ENCODE assay signal across 8 mouse cellular contexts in the genomic region with DNA sequence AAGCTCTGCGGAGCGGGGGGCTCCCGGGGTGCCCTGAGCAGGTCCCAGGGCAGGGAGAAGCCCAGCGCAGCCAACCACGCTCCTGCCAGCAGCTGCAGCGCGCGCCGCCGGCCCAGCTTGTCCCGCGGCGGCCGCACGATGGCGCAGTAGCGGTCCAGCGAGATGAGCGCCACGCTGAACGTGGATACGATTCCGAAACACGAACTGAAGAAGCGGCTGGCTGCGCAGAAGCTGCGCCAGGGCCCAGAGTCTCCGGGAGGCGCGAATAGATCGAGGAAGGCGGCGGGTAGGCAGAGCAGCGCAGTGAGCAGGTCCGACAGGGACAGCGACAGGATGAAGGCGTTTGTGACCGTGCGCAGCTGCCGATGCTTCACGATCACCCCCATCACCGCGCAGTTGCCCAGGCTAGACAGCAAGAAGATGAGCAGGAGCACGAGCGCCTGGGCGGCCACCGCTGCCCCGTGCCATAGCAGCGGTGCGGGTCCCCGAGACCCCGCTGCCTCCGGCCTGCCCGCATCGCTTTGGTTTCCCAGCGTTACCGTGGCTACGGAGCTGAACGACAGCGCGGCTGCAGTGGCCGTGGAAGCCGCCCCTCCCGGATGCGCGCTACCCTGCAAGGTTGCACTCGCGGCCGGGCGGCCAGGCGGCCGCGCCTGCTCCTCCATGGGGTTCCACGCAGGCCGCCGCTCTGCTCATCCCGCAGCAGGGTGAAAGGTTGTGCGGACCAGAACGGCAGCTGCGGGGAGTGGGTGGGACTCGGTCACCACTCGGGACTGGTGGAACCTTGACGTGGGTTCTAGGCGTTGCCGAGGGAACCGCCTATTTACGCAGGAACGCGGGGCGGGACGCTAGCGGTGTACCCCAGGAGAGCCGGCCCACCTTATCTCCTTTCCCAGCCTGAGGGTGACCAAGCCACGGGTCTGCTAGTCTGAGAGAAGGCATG. TPM values are rescaled to one million over a fixed set of nuclear protein-coding genes. Genes with fewer than 3 reads are reported as not detected.
DNase-seq lines count a peak whose midpoint lies in the region; ATAC-seq and TF ChIP-seq lines count a peak whose summit lies in the region.

A gene (minus strand): TSS at position 799 of the 943 bp plus-strand sequence.

- no peak for TF ChIP-seq EP300 in heart, adult 2 months (IDR thresholded peaks at IDR 0.05; ENCODE audit: insufficient read depth, low read depth, low read length)

- WGBS in embryonic facial prominence, embryonic 11.5 days: under 1% methylated on average over 93 of the region's 94 CpGs
- WGBS in heart, adult 2 months: 1% methylated on average over 94 of the region's 94 CpGs
- 2% methylated on average over 94 of the region's 94 CpGs for WGBS in kidney, adult 2 months
- WGBS in limb, embryonic 11.5 days: under 1% methylated on average over 94 of the region's 94 CpGs
- under 1% methylated on average over 94 of the region's 94 CpGs for WGBS in midbrain, embryonic 12.5 days

- TF ChIP-seq CTCF in heart, adult 2 months (IDR thresholded peaks at IDR 0.05): peak; percentile 96
- peak; percentile 75 for TF ChIP-seq CTCF in kidney, adult 2 months (conservative IDR thresholded peaks at IDR 0.05; ENCODE audit: insufficient read depth, insufficient read length, low read depth, low read length)

- no peaks in the 10 kb centered on the region for H3K9me3 ChIP-seq in embryonic facial prominence, embryonic 11.5 days (replicated peaks; ENCODE audit: control insufficient read depth, low read length)
- no peaks in the 10 kb centered on the region for H3K9me3 ChIP-seq in limb, embryonic 11.5 days (ENCODE audit: control insufficient read depth, low read length)
- no peaks in the 10 kb centered on the region for H3K9me3 ChIP-seq in midbrain, embryonic 12.5 days

- peaks cover 9% of the 10 kb centered on the region for H3K27me3 ChIP-seq in embryonic facial prominence, embryonic 11.5 days (ENCODE audit: control insufficient read depth, insufficient read depth, low read length)
- H3K27me3 ChIP-seq in heart, adult 2 months (ENCODE audit: control insufficient read depth, insufficient read depth, low read length): no peaks in the 10 kb centered on the region
- H3K27me3 ChIP-seq in kidney, adult 2 months (replicated peaks; ENCODE audit: control insufficient read depth, insufficient read depth, low read length): no peaks in the 10 kb centered on the region
- H3K27me3 ChIP-seq in limb, embryonic 11.5 days (ENCODE audit: control insufficient read depth, insufficient read depth, low read length): peaks cover 13% of the 10 kb centered on the region; the same call in 1 of the 2 replicates
- H3K27me3 ChIP-seq in midbrain, embryonic 12.5 days: peaks cover 38% of the 10 kb centered on the region

- H3K27ac ChIP-seq in embryonic facial prominence, embryonic 11.5 days (replicated peaks; ENCODE audit: low read depth, low read length): no peak within 1 kb of the TSS
- peak within 1 kb of the TSS; percentile 61; the same call in 1 of the 2 replicates for H3K27ac ChIP-seq in heart, adult 2 months
- H3K27ac ChIP-seq in kidney, adult 2 months (ENCODE audit: insufficient read depth, low read depth, low read length): no peak within 1 kb of the TSS
- H3K27ac ChIP-seq in limb, embryonic 11.5 days (replicated peaks; ENCODE audit: low read depth, low read length): no peak within 1 kb of the TSS
- H3K27ac ChIP-seq in midbrain, embryonic 12.5 days (replicated peaks): peak within 1 kb of the TSS; percentile 83

- no peaks in the 10 kb centered on the region for H3K36me3 ChIP-seq in embryonic facial prominence, embryonic 11.5 days (replicated peaks; ENCODE audit: control insufficient read depth, insufficient read depth, low read depth, low read length)
- no peaks in the 10 kb centered on the region for H3K36me3 ChIP-seq in heart, adult 2 months (ENCODE audit: control insufficient read depth, insufficient read depth, low read length)
- H3K36me3 ChIP-seq in kidney, adult 2 months (ENCODE audit: control insufficient read depth, insufficient read depth, low read length): peaks cover 2% of the 10 kb centered on the region
- H3K36me3 ChIP-seq in limb, embryonic 11.5 days (ENCODE audit: control insufficient read depth, insufficient read depth, low read length): no peaks in the 10 kb centered on the region
- 0 out of 2 replicates have a peak, but pooled peaks cover 4% of the 10 kb centered on the region for H3K36me3 ChIP-seq in midbrain, embryonic 12.5 days

- no peaks in the 10 kb centered on the region for H3K4me1 ChIP-seq in embryonic facial prominence, embryonic 11.5 days (ENCODE audit: control insufficient read depth, insufficient read depth, low read length)
- no peaks in the 10 kb centered on the region for H3K4me1 ChIP-seq in heart, adult 2 months (ENCODE audit: control insufficient read depth, insufficient read depth, low read length)
- 0 out of 2 replicates have a peak, but pooled peaks cover 3% of the 10 kb centered on the region for H3K4me1 ChIP-seq in kidney, adult 2 months (ENCODE audit: control insufficient read depth, insufficient read depth, low read length)
- H3K4me1 ChIP-seq in limb, embryonic 11.5 days (ENCODE audit: control insufficient read depth, insufficient read depth, low read length): no peaks in the 10 kb centered on the region; the same call in 1 of the 2 replicates
- H3K4me1 ChIP-seq in midbrain, embryonic 12.5 days: peaks cover 8% of the 10 kb centered on the region

- H3K79me2 ChIP-seq in heart, adult 2 months (replicated peaks; ENCODE audit: control insufficient read depth, insufficient read depth, low read length): no peaks in the 10 kb centered on the region

- peak within 1 kb of the TSS; percentile 69 for H3K9ac ChIP-seq in embryonic facial prominence, embryonic 11.5 days (replicated peaks; ENCODE audit: low read length)
- peak within 1 kb of the TSS; percentile 61 for H3K9ac ChIP-seq in heart, adult 2 months (ENCODE audit: low read depth, low read length)
- peak within 1 kb of the TSS; percentile 17 for H3K9ac ChIP-seq in limb, embryonic 11.5 days (ENCODE audit: low read length)
- peak within 1 kb of the TSS; percentile 74 for H3K9ac ChIP-seq in midbrain, embryonic 12.5 days (replicated peaks)

- no peak for TF ChIP-seq POLR2A in heart, adult 2 months (IDR thresholded peaks at IDR 0.05; ENCODE audit: insufficient read depth, low read depth, low read length)
- TF ChIP-seq POLR2A in kidney, adult 2 months (IDR thresholded peaks at IDR 0.05; ENCODE audit: low read depth, low read length): no peak

- intact Hi-C loops in heart, adult 2 months (cut with DNase I): loop anchor here (1.0 kb wide), 2 partner anchors 14 to 34 kb away; no protein-coding TSS in a partner anchor

- ATAC-seq in embryonic facial prominence, embryonic 11.5 days (replicated peaks; ENCODE audit: insufficient number of reproducible peaks, low FRiP score, low TSS enrichment, low read depth): peak; percentile 88
- ATAC-seq in limb, embryonic 11.5 days (ENCODE audit: insufficient number of reproducible peaks, low FRiP score, low TSS enrichment, low read depth): peak; percentile 78
- peak; percentile 87 for ATAC-seq in midbrain, embryonic 12.5 days (ENCODE audit: low FRiP score, low read depth)

- peak within 1 kb of the TSS; percentile 65 for H3K4me3 ChIP-seq in embryonic facial prominence, embryonic 11.5 days (ENCODE audit: low read depth, low read length)
- H3K4me3 ChIP-seq in heart, adult 2 months: peak within 1 kb of the TSS; percentile 70
- H3K4me3 ChIP-seq in kidney, adult 2 months (ENCODE audit: insufficient read depth, low read depth, low read length): peak within 1 kb of the TSS; percentile 51
- peak within 1 kb of the TSS; percentile 50 for H3K4me3 ChIP-seq in limb, embryonic 11.5 days (ENCODE audit: low read depth, low read length)
- peak within 1 kb of the TSS; percentile 64 for H3K4me3 ChIP-seq in midbrain, embryonic 12.5 days

- H3K4me2 ChIP-seq in embryonic facial prominence, embryonic 11.5 days (ENCODE audit: low read depth, low read length): peak within 1 kb of the TSS; percentile 99
- H3K4me2 ChIP-seq in limb, embryonic 11.5 days (ENCODE audit: low read depth, severe bottlenecking): peak within 1 kb of the TSS; percentile 99
- peak within 1 kb of the TSS; percentile 95 for H3K4me2 ChIP-seq in midbrain, embryonic 12.5 days (replicated peaks)

- DNase-seq in adrenal gland, postnatal 36 days: peak; percentile 90 to 92
- DNase-seq in embryonic facial prominence, embryonic 11.5 days (ENCODE audit: low spot score): peak; percentile 89
- peak; percentile 88 to 92 for DNase-seq in heart, adult 2 months
- DNase-seq in kidney, adult 2 months: peak; percentile 83
- peak; percentile 91 for DNase-seq in limb, embryonic 11.5 days (ENCODE audit: low spot score)
- DNase-seq in right cerebral cortex, postnatal 4 days: peak; percentile 87
- peak; percentile 76 to 77 for DNase-seq in urinary bladder, postnatal 4 days (ENCODE audit: low spot score in 2 of 2)

RNA-seq across cellular contexts. Expression of the gene that starts here (rescaled TPM):
- total RNA-seq in adrenal gland, postnatal 36 days (2021): 1 to 10 TPM; 1.9 to 3.0 TPM
- polyA plus RNA-seq in embryonic facial prominence, embryonic 11.5 days (2014; fragmentation: Nextera tagmentation; extraction: Ambion mirVana): 0.29 and 0.55 TPM in 2 replicates
- total RNA-seq in heart, adult 2 months (2021): under 1 TPM; 0.27 to 0.31 TPM
- polyA plus RNA-seq in heart, adult 2 months (2012; rRNA removed): 0.59 and 0.78 TPM in 2 replicates
- 3.0 and 5.5 TPM in 2 replicates for polyA plus RNA-seq in kidney, adult 2 months (2012; rRNA removed)
- 0.47 TPM in 2 replicates for polyA plus RNA-seq in limb, embryonic 11.5 days (2014; fragmentation: Nextera tagmentation; extraction: Ambion mirVana)
- 1.7 and 2.3 TPM in 2 replicates for polyA plus RNA-seq in midbrain, embryonic 12.5 days (2016; fragmentation: Nextera tagmentation; extraction: Ambion mirVana)

Comparison
In these comparisons a context has a peak if more than half of its experiments do, and no peak if none do; other contexts are left out.
1. Peak in DNase-seq, ATAC-seq, H3K4me3 ChIP-seq, H3K9ac ChIP-seq and H3K4me2 ChIP-seq in embryonic facial prominence, embryonic 11.5 days; RNA of the gene not detected or under 1 TPM.
2. Peak in DNase-seq, H3K4me3 ChIP-seq, H3K27ac ChIP-seq and H3K9ac ChIP-seq in heart, adult 2 months; RNA of the gene not detected or under 1 TPM.
3. Peak in DNase-seq, ATAC-seq, H3K4me3 ChIP-seq, H3K9ac ChIP-seq and H3K4me2 ChIP-seq in limb, embryonic 11.5 days; RNA of the gene not detected or under 1 TPM.
4. H3K9ac ChIP-seq: peak in every context shown above with its lines; median percentile 74 in midbrain, embryonic 12.5 days; 69 in embryonic facial prominence, embryonic 11.5 days; 61 in heart, adult 2 months; 17 in limb, embryonic 11.5 days.